Mouse (Mus musculus): ENCODE measurements around the gene B4galt3.

GRCm38 (mm10) chr1:171321415-171321814 lies 51.3 kb downstream of the B4galt3 start:
- TF ChIP-seq TAL1 (IDR thresholded peaks at IDR 0.05; ENCODE audit: low read length) (no peak), GATA1 (IDR thresholded peaks at IDR 0.05; ENCODE audit: low read length) (no peak)

All from erythroblast, embryonic 14.5 days (primary cell).